Mouse (Mus musculus) neural tube, embryonic 11.5 days (tissue): Measurements from ENCODE around the gene Prrc2a. TPM values are rescaled to one million over a fixed set of nuclear protein-coding genes. Genes with fewer than 3 reads are reported as not detected.

Experiments
- ATAC-seq: fragments of 200-750 bp; cut with Nextera tagmentation; 2 replicates; pipeline ENCODE4 v1.8.0; 2017; ENCODE audit warnings: moderate number of reproducible peaks, mild to moderate bottlenecking, moderate TSS enrichment, moderate library complexity; ENCODE audit not compliant: insufficient read depth, low FRiP score, low TSS enrichment
- DNase-seq: peaks from one replicate; pipeline ENCODE4 v3.0.0-alpha.2; 2015; ENCODE audit warnings: low spot score
- H3K27ac ChIP-seq: fragments of 300-500 bp; sonication (generic); 2 replicates; pipeline ENCODE4 v1.5.1; 2014; ENCODE audit warnings: low read depth, mild to moderate bottlenecking, low read length
- H3K27me3 ChIP-seq: fragments of 300-500 bp; sonication (generic); 2 replicates; pipeline ENCODE4 v1.6.1; 2014; ENCODE audit warnings: mild to moderate bottlenecking, low read length, mixed read lengths; ENCODE audit not compliant: control insufficient read depth, insufficient read depth
- H3K36me3 ChIP-seq: fragments of 300-500 bp; sonication (generic); 2 replicates; pipeline ENCODE4 v1.6.1; 2014; ENCODE audit warnings: mild to moderate bottlenecking, low read length, moderate library complexity, mixed read lengths; ENCODE audit not compliant: control insufficient read depth, insufficient read depth
- H3K4me1 ChIP-seq: fragments of 300-500 bp; sonication (generic); 2 replicates; pipeline ENCODE4 v1.6.1; 2014; ENCODE audit warnings: low read length, mixed read lengths; ENCODE audit not compliant: control insufficient read depth, insufficient read depth
- H3K4me2 ChIP-seq: fragments of 300-500 bp; sonication (generic); 2 replicates; pipeline ENCODE4 v1.6.1; 2014; ENCODE audit warnings: low read depth, mild to moderate bottlenecking, moderate library complexity
- H3K4me3 ChIP-seq: fragments of 300-500 bp; sonication (generic); 2 replicates; pipeline ENCODE4 v1.5.1; 2014; ENCODE audit warnings: low read depth, low read length
- H3K9ac ChIP-seq: fragments of 300-500 bp; sonication (generic); 2 replicates; pipeline ENCODE4 v1.6.1; 2014; ENCODE audit warnings: mild to moderate bottlenecking, low read length
- H3K9me3 ChIP-seq: fragments of 300-500 bp; sonication (generic); 2 replicates; pipeline ENCODE4 v1.6.1; 2016; ENCODE audit warnings: low read length; ENCODE audit not compliant: control insufficient read depth
- WGBS: fragments of 180-500 bp; shearing (Covaris S2); extraction: QIAGEN DNeasy Blood & Tissue Kit; methylation state at CpG from one replicate; pipeline ENCODE4 v1.1.7; 2014; 5-methylcytosine and 5-hydroxymethylcytosine counted together
- polyA plus RNA-seq: library from polyadenylated mRNA; unstranded; fragments of >200 nt; fragmentation: Nextera tagmentation; extraction: Ambion mirVana; gene quantifications from 2 replicates; pipeline ENCODE4 v1.2.1, GENCODE M21; 2014

The Prrc2a gene
- polyA plus RNA-seq, 1 experiment from 2014 or later: 185 TPM

DNA sequence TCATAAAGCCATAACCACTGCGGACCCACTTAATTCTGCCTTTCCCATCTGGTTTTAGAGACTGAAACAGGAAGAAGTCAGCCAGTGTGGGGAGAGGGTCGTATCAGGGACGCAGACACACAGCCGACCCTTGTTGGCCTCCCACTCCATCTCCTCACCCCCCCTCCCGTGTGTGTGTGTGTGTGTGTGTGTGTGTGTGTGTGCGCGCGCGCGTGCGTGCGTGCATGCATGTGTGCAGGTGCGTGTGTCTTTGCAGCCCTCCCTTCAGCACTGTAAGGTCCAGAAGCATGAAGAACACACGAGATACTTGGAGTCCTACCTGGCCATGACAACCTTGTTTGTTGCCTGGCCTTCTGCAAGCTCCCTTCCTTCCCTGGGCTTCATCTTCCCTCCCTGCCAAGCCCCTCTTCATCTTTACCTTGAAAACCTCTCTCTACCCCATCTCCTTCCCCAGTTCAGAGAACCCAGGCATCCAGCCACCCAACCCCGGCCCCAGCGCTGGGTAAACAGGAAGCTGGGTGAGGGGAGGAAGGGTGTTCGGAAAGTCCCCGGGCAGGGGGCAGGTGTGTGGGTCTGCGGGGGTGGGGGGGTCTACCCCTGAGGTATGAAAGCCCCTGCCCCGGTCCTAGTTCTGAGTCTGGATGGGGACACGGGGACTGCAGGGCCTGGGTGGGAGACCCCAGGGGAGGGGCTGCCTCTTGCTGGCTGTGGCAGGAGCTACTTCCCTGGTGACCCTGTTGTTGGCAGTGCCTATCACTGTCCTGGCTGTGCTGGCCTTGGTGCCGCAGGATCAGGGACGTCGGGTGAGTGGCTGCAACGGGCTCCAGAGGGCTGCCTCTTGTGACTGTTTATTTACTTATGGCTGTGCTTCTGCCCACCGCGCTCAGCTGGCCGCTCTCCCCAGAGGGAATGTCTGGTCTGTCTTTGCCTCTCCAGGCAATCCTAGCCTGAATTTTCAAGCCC lies 29.5 kb upstream of the Prrc2a start, which contains the start of gene Ltb:
Gene Ltb, plus strand, starts transcription at position 559 of the 963 bp plus-strand sequence.
- no peaks in the 10 kb centered on the region for H3K36me3 ChIP-seq

DNA sequence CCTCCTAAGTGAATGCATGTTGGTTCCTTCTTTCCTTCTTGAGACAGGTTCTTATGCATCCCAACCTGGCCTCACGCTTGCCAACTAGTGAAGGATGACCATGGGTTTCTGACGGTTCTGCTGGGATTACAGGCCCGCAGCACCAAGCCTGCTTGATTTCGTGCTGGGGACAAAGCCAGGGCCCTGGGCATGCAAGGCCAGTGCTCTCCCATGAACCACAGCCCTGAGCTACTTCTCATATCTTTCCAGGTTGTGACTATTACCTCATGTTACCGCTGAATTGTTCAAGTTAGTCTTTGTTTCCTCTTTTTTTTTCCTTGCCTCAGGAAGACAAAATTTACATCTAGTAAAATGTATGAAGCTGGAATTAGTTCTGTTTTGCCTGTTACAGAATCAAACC lies 28.2 kb upstream of the Prrc2a start:
- Histone ChIP-seq H3K27me3 (peaks cover 23% of the 10 kb centered on the region), H3K4me2 (no peak overlapping the region), H3K4me3 (no peak overlapping the region), H3K4me1 (0 out of 2 replicates have a peak, but pooled peaks cover 3% of the 10 kb centered on the region), H3K9ac (no peak overlapping the region), H3K36me3 (no peaks in the 10 kb centered on the region), H3K9me3 (no peaks in the 10 kb centered on the region), H3K27ac (no peak overlapping the region)
- ATAC-seq (no peak), DNase-seq (no peak)
- WGBS: 84% methylated on average over 5 of the region's 5 CpGs

More for the DNA sequence above, 29.5 kb upstream of the Prrc2a start, which contains the start of gene Ltb:
- peak within 1 kb of the TSS; percentile 60 for H3K4me2 ChIP-seq
- peak within 1 kb of the TSS; percentile 31 for H3K4me3 ChIP-seq
- WGBS: 71% methylated on average over 28 of the region's 28 CpGs
- no peak within 1 kb of the TSS for H3K9ac ChIP-seq
- H3K9me3 ChIP-seq: no peaks in the 10 kb centered on the region
- ATAC-seq (no peak), DNase-seq (no peak)
- 0 out of 2 replicates have a peak, but pooled peaks cover 3% of the 10 kb centered on the region for H3K4me1 ChIP-seq
- H3K27me3 ChIP-seq: peaks cover 25% of the 10 kb centered on the region
- H3K27ac ChIP-seq: no peak within 1 kb of the TSS

DNA sequence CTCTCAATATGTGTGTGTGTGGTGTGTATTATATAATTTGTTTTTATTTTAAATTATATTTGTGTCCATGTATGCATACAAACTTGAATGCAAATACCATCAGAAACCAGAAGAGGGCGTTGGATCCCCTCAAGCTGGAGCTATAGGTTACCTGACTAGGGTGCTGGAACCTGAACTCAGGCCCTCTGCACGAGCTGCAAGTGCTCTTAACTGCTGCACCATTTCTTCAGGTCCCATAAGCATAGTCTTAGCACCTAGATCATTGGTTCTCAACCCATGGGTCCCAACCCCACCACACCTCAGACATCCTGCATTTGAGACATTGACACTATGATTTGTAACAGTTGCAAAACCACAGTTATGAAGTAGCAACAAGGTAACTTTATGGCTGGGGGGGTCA lies 27.0 kb upstream of the Prrc2a start:
- DNase-seq (no peak), ATAC-seq (no peak)
- Histone ChIP-seq H3K9me3 (no peaks in the 10 kb centered on the region), H3K4me3 (no peak overlapping the region), H3K36me3 (no peaks in the 10 kb centered on the region), H3K4me2 (no peak overlapping the region), H3K27ac (no peak overlapping the region), H3K27me3 (peaks cover 23% of the 10 kb centered on the region), H3K4me1 (0 out of 2 replicates have a peak, but pooled peaks cover 3% of the 10 kb centered on the region), H3K9ac (no peak overlapping the region)
- 61% methylated on average over 2 of the region's 2 CpGs for WGBS

DNA sequence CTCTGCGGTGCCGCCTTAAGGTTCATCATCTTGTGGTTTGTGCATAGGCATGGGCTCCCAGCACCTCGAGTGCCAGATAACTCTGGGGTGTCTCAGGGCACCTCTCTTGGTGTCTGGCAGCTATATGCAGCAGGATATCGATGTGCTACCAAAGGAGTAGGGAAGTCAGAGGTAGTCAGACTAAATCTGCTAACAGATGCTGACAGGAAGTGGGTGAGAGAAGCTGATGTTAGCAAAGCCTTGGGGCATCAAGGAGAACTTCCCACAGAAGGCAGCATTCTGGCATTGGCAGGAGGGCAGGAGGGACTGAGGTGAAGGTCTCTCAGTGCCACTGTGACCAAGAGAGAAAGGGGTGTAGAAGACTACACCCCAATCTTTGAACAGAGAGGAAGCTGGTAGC lies 25.4 kb upstream of the Prrc2a start:
- Histone ChIP-seq H3K4me1 (no peaks in the 10 kb centered on the region), H3K9me3 (no peaks in the 10 kb centered on the region), H3K27me3 (peaks cover 7% of the 10 kb centered on the region), H3K36me3 (no peaks in the 10 kb centered on the region), H3K9ac (no peak overlapping the region), H3K27ac (no peak overlapping the region), H3K4me3 (no peak overlapping the region), H3K4me2 (no peak overlapping the region)
- DNase-seq (no peak), ATAC-seq (no peak)
- 80% methylated on average over 4 of the region's 4 CpGs for WGBS

DNA sequence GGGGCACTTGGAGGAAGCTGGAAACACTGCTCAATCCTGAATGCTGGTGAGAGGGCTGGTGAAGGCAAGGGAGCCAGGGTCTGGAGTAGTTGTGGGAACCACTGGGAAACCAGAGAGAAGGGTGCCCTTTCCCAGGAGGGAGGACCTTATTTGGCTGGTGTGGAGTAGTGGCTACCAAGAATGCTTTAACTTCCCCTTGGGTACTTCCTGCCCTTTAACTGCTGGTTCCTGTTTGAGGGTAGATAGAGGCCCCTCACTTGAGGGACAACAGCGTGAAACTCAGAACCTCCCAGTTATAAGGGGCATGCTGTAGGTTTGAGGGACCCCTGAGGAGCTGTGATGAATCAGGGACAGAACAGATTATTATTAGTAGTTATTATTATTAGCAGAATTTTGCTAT lies 24.5 kb upstream of the Prrc2a start:
- H3K9ac ChIP-seq: no peak overlapping the region
- WGBS: 59% methylated on average over 1 of the region's 1 CpGs
- H3K4me2 ChIP-seq: no peak overlapping the region
- no peak overlapping the region for H3K27ac ChIP-seq
- H3K27me3 ChIP-seq: 0 out of 2 replicates have a peak, but pooled peaks cover under 1% of the 10 kb centered on the region
- DNase-seq (no peak), ATAC-seq (no peak)
- H3K9me3 ChIP-seq: no peaks in the 10 kb centered on the region
- no peaks in the 10 kb centered on the region for H3K4me1 ChIP-seq
- H3K4me3 ChIP-seq: no peak overlapping the region
- no peaks in the 10 kb centered on the region for H3K36me3 ChIP-seq

DNA sequence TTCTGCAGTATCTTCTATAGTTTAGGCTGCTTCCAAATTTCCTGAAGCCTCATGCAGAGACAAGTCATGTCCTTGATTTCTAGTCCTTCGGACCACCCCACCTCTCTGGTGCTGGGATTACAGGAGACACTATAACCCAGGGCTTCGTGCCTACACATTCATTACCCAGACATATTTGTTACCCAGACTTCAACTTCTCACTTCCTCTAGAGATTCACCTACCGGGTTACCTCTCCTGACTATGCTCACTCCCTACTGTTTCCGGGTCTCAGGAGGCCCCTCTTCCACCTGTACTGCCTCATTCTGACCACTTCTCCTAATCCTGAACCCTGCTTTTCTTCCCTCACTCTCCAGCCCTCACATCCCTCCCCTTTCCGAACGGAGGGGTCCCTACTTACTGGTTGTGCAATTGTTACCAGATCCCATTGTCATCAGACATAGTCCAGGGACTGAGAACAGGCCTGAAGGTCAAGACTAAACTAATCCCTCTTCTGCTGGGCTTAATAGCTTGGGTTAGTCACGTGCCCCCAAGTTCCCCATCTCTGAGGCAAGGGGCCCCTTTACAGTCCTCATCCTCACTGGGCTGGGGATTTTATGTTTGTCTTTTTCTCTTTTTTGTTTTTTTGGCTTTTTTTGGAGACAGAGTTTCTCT lies 23.4 kb upstream of the Prrc2a start, which contains the start of gene Lst1:
Gene Lst1, minus strand, starts transcription at position 481 of the 652 bp plus-strand sequence.
- ATAC-seq: no peak
- Histone ChIP-seq H3K36me3 (no peaks in the 10 kb centered on the region), H3K4me3 (no peak within 1 kb of the TSS), H3K27ac (no peak within 1 kb of the TSS), H3K27me3 (no peaks in the 10 kb centered on the region), H3K4me1 (no peaks in the 10 kb centered on the region), H3K9ac (no peak within 1 kb of the TSS), H3K9me3 (no peaks in the 10 kb centered on the region), H3K4me2 (no peak within 1 kb of the TSS)
- WGBS: 83% methylated on average over 7 of the region's 7 CpGs
- DNase-seq: no peak

DNA sequence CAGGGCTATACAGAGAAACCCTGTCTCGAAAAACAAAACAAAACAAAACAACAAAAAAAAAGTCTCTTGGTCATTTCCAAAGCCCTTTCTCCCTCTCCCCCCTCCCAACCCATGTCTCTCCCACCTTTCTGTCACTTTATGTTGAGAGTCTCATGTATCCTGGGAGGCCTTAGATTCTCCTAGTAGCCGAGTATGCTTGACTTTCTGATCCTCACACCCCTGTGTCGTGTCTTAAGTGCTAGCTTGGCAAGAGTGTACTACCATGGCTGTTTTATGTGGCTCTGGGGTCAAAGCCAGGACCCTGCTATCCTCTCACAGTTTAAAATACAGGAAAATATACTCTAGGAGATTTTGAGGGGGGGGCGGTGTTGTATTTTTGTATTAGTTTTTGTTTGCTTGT lies 22.6 kb upstream of the Prrc2a start:
- Histone ChIP-seq H3K4me1 (no peaks in the 10 kb centered on the region), H3K4me3 (no peak overlapping the region), H3K27ac (no peak overlapping the region), H3K4me2 (no peak overlapping the region), H3K9ac (no peak overlapping the region), H3K9me3 (no peaks in the 10 kb centered on the region), H3K36me3 (no peaks in the 10 kb centered on the region), H3K27me3 (no peaks in the 10 kb centered on the region)
- no peak for ATAC-seq
- 79% methylated on average over 4 of the region's 4 CpGs for WGBS
- DNase-seq: no peak

DNA sequence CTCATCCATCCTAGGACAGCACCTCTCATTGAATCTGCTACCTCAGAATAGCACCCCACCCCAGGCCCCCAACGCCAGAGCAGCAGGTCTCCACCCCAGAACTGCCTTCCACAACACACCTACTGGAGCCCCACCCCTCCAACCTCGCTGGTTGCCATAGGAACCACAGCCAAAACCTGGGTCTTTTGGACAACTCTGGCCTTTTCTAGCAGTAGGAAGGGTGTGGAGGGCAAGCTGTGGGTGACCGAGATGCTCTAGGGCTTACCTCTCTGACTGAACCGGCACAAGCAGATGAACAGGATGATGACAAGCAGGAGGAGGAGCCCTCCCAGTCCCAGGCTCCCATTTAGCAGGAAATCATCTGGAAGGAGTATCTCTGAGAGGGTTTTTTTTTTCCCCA lies 22.0 kb upstream of the Prrc2a start:
- Histone ChIP-seq H3K9me3 (no peaks in the 10 kb centered on the region), H3K9ac (no peak overlapping the region), H3K27ac (no peak overlapping the region), H3K36me3 (no peaks in the 10 kb centered on the region), H3K4me2 (peak overlapping the region; percentile 52), H3K4me1 (no peaks in the 10 kb centered on the region), H3K27me3 (no peaks in the 10 kb centered on the region), H3K4me3 (no peak overlapping the region)
- DNase-seq (peak; percentile 40), ATAC-seq (no peak)
- WGBS: 0% methylated on average over 4 of the region's 4 CpGs
